Mouse (Mus musculus) lung, adult 2 months (tissue): ENCODE data around the gene Iqsec3. TPM values are rescaled to one million over a fixed set of nuclear protein-coding genes. Genes with fewer than 3 reads are reported as not detected.
"Not testable (repeated sequence)": the region's sequence is repeated elsewhere in the genome, so short reads cannot be mapped to it uniquely, and the experiment has no call there.

Experiments
- DNase-seq: peaks from one replicate; pipeline ENCODE4 v3.0.0; 2022
- H3K4me1 ChIP-seq: fragments of 200-500 bp; 2 replicates; pipeline ENCODE4 v1.6.1; 2011; ENCODE audit warnings: low read length; ENCODE audit not compliant: control insufficient read depth, insufficient read depth
- H3K4me3 ChIP-seq: fragments of 200-500 bp; replicated peaks from 2 replicates; pipeline ENCODE3; 2011; ENCODE audit warnings: low read depth, mild to moderate bottlenecking, control low read depth, low read length; ENCODE audit errors: extremely low read depth
- CTCF ChIP-seq: fragments of 200-500 bp; IDR thresholded peaks from 2 replicates; pipeline ENCODE4 v1.5.1; 2011; ENCODE audit warnings: mild to moderate bottlenecking, low read length, control low read depth; ENCODE audit not compliant: insufficient read depth
- POLR2A ChIP-seq: fragments of 200-500 bp; IDR thresholded peaks from 2 replicates; pipeline ENCODE4 v1.6.1; 2011; ENCODE audit warnings: low read depth, mild to moderate bottlenecking, control low read depth, low read length, borderline replicate concordance; ENCODE audit errors: extremely low read depth
- whole genome bisulfite sequencing: fragments of 180-500 bp; shearing (Covaris S2); methylation state at CpG from one replicate; pipeline ENCODE4 v1.1.7; 2018; 5-methylcytosine and 5-hydroxymethylcytosine counted together
- polyA plus RNA-seq: library from polyadenylated mRNA; depleted of rRNA; stranded (reverse); fragments of >200 nt; gene quantifications from 2 replicates; pipeline ENCODE4 v1.2.3, GENCODE M21; 2012

Iqsec3 gene
- polyA plus RNA-seq, 1 experiment, result 0.04 TPM

DNA sequence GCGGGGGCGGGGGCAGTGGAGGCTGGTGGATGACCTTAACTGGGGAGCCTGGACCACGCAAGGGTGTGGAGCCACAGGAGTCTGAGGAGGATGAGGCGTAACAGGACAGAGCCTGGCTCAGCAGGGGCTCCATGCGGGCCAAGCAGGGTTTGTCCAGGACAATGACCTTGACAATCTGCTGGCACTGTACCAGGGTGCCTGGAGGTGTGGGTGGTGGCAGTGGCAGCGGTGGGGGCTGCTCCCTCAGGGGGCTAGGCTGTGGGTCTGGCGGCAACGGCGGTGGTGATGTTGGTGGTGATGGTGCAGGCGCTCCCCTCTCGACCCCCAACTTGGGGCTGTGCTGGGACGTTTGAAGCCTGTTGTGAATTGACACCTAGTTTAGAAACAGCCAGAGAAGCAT lies 97.3 kb downstream of the Iqsec3 start:
- Histone ChIP-seq H3K4me3 (no peak overlapping the region), H3K4me1 (no peaks in the 10 kb centered on the region)
- no peak for DNase-seq
- WGBS, result 54% methylated on average over 12 of the region's 12 CpGs
- no peak for TF ChIP-seq POLR2A
- no peak for TF ChIP-seq CTCF

GRCm38 (mm10) chr6:121371197-121371980 lies 102.1 kb downstream of the Iqsec3 start:
- H3K4me3 ChIP-seq, result no peak overlapping the region
- TF ChIP-seq POLR2A, result no peak
- TF ChIP-seq CTCF, result no peak
- H3K4me1 ChIP-seq, result no peaks in the 10 kb centered on the region
- no peak for DNase-seq
- WGBS, result 59% methylated on average over 10 of the region's 10 CpGs

DNA sequence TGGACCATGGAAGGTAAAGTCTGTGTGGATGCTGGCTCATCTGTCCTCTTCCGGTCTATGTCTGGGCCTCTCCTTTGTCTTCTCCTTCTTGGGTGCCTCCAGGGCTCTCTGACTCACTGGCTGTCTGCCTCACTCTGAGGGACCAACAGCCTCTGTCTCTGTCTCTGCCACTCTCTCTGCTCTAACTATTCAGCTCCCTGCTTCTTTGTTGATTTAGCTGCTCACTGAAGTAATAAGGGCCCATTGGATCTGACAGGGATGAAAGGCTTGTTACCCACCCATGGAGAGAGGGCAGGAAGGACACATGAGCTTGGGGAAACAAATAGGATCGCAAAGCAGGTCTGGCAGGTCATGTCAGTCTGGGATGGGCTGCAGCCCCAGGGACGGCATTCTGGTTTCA lies 106.4 kb downstream of the Iqsec3 start:
- no peak overlapping the region for H3K4me3 ChIP-seq
- TF ChIP-seq CTCF (no peak), POLR2A (no peak)
- no peaks in the 10 kb centered on the region for H3K4me1 ChIP-seq
- no peak for DNase-seq
- 55% methylated on average over 3 of the region's 3 CpGs for WGBS

- peak; percentile 55 for TF ChIP-seq CTCF
- peak; percentile 21 for DNase-seq
- H3K4me3 ChIP-seq, H3K4me1 ChIP-seq: not testable (repeated sequence)
- 3% methylated on average over 2 of the region's 2 CpGs for WGBS
These were observed 106.9 kb downstream of the Iqsec3 start for GRCm38 (mm10) chr6:121366537-121366936.

DNA sequence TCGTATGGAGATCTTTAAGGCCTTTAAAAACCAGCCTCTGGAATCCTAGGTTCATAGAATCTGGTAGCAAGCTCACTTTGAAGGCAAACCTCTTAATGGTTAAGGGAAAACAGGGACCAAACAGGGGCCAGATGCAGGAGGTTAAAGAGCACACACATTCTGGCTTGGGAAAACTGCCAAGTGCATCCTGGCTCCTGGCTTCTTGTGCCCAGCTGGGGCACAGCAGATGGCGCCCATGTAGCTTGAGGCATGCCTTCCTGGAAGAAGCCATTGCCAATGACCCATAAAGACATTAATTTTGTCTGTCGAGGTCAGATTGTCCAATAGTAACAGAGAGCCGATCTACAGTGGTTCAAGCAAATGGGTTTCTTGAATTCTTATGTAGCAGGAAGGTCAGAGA lies 109.5 kb downstream of the Iqsec3 start:
- 62% methylated on average over 4 of the region's 4 CpGs for WGBS
- DNase-seq, result no peak
- no peak overlapping the region for H3K4me3 ChIP-seq
- TF ChIP-seq POLR2A (no peak), CTCF (no peak)
- no peaks in the 10 kb centered on the region for H3K4me1 ChIP-seq

GRCm38 (mm10) chr6:121363061-121363460 lies 110.4 kb downstream of the Iqsec3 start:
- TF ChIP-seq CTCF (no peak), POLR2A (no peak)
- 63% methylated on average over 6 of the region's 6 CpGs for WGBS
- no peak overlapping the region for H3K4me3 ChIP-seq
- no peak for DNase-seq
- no peaks in the 10 kb centered on the region for H3K4me1 ChIP-seq

DNA sequence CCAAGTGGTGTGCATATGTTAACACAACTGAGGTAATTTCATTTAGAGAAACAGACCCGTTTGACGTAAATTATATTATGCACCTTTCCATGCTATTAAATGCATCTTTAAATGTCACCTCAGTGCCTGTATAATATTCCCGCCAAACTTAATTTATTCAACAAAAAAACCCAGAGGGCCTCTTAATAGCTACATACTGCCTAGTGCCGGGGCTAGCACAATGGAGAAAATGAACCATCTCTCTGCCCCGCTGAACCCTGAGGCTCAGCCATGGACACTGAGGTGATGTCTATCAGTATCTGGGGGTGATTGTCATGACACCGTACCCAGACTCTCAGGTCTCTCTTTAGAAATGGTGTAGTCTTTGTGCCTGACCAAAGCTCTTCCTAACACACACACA lies 116.2 kb downstream of the Iqsec3 start:
- H3K4me1 ChIP-seq, result no peaks in the 10 kb centered on the region
- no peak overlapping the region for H3K4me3 ChIP-seq
- 91% methylated on average over 6 of the region's 6 CpGs for WGBS
- DNase-seq, result no peak
- TF ChIP-seq CTCF (no peak), POLR2A (no peak)

DNA sequence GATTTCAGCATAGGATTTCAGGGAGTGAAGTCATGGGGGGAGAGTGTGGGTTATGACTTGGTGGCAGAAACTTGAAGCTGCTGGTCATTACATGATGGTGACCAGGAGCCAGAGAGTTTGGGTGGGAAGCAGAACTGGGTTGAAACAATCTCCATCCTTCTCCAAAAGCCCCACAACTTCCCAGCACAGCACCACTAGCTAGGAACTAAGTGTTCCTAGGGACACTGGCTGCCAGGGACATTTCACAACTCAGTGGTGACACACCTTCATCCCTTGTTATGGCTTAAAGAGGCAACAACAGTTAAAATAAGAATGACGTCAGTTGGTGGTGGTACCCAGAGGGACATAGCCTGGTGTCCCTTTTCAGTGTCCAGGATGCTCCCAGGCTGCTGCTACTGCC lies 117.4 kb downstream of the Iqsec3 start:
- WGBS, result 69% methylated on average over 1 of the region's 1 CpGs
- TF ChIP-seq POLR2A, result no peak
- no peak for TF ChIP-seq CTCF
- no peak for DNase-seq
- Histone ChIP-seq H3K4me1 (no peaks in the 10 kb centered on the region), H3K4me3 (no peak overlapping the region)

DNA sequence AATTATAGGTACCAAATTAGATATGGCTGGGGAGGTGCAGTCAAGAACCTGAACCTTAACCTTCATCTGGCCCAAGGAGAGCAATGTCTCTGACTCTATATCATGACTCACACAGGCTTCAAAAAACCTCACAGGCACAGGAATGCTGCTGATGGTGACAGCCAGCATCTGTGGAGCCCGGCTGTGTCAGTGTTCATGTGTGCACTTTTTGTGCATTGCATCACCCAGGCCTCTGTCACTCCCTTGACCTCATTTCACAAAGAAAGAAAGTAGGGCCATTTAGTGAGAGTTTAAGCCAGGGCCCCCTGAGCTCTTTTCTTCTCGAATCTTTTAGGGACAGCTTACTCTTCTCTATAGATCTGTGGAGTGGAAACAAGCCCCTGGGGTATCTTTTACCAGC lies 121.2 kb downstream of the Iqsec3 start:
- no peaks in the 10 kb centered on the region for H3K4me1 ChIP-seq
- 37% methylated on average over 2 of the region's 2 CpGs for WGBS
- TF ChIP-seq POLR2A (no peak), CTCF (no peak)
- no peak for DNase-seq
- no peak overlapping the region for H3K4me3 ChIP-seq

DNA sequence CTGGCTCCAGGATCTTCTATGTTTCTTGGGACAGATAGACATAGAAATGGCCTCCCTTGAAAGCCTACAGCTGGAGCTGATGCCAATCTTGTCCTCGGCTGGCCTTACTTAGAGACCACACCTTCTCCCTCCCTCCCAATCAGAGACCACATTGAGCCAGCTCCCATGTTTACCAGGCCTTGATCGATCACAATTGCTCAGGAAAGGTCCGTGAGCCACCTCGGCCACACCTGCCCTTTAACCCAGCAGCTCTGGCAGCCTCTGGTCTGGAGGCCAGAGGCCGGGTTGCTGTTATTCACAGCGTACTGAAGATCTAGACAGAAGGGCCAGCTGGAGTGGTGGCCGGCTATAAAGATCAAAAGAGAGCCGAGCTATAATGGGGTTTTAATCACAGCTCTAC lies 127.0 kb downstream of the Iqsec3 start:
- no peak for DNase-seq
- Histone ChIP-seq H3K4me3 (no peak overlapping the region), H3K4me1 (no peaks in the 10 kb centered on the region)
- WGBS, result 39% methylated on average over 8 of the region's 8 CpGs
- TF ChIP-seq POLR2A (no peak), CTCF (no peak)

DNA sequence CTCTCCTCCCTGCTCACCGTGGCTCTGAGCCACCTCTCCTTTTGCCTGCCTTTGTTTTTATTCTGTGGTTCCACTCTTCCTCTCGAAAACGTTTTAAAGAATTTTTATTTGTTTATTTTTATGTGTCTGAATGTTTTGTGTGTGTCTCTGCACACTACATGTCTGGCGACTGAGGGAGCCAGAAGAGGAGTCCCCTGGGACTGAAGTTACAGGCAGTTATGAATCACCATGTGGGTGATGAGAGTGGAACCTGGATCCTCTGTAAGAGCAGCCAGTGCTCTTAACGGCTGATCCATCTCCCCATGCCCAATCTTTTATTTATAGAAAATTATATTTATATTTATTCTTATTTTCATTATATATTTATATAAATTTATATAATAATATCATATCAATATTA lies 129.1 kb downstream of the Iqsec3 start:
- Histone ChIP-seq H3K4me3 (no peak overlapping the region), H3K4me1 (no peaks in the 10 kb centered on the region)
- TF ChIP-seq CTCF (no peak), POLR2A (no peak)
- WGBS, result 27% methylated on average over 5 of the region's 5 CpGs
- DNase-seq, result no peak
